Mouse (Mus musculus) bone marrow macrophage, adult 2 months (primary cell): ENCODE measurements around the gene Cops8. TPM values are rescaled to one million over a fixed set of nuclear protein-coding genes. Genes with fewer than 3 reads are reported as not detected.

Experiments used
- H3K27ac ChIP-seq: 2 replicates; pipeline ENCODE4 v1.5.1; 2012; ENCODE audit warnings: low read depth, low read length; ENCODE audit not compliant: insufficient read depth
- H3K4me1 ChIP-seq: 2 replicates; pipeline ENCODE4 v1.6.1; 2012; ENCODE audit warnings: low read length; ENCODE audit not compliant: control insufficient read depth, insufficient read depth
- H3K4me3 ChIP-seq: 2 replicates; pipeline ENCODE4 v1.5.1; 2012; ENCODE audit warnings: mild to moderate bottlenecking, low read length, moderate library complexity; ENCODE audit not compliant: insufficient read depth
- CTCF ChIP-seq: IDR thresholded peaks from 2 replicates; pipeline ENCODE4 v1.5.1; 2012; ENCODE audit warnings: low read depth, mild to moderate bottlenecking, low read length, moderate library complexity
- POLR2A ChIP-seq: IDR thresholded peaks from 2 replicates; pipeline ENCODE4 v1.6.1; 2012; ENCODE audit warnings: mild to moderate bottlenecking, low read depth, low read length, borderline replicate concordance
- polyA plus RNA-seq: library from polyadenylated mRNA; stranded (reverse); fragments of >200 nt; gene quantifications from 2 replicates; pipeline ENCODE4 v1.2.4, GENCODE M21; 2012; ENCODE audit not compliant: missing spikeins, insufficient read depth, insufficient read length

Gene Cops8
- polyA plus RNA-seq, 1 experiment = 42.4 TPM

- Histone ChIP-seq H3K4me1 (no peaks in the 10 kb centered on the region), H3K4me3 (no peak overlapping the region), H3K27ac (no peak overlapping the region)
- no peak for TF ChIP-seq POLR2A
- no peak for TF ChIP-seq CTCF
Observed at GRCm38 (mm10) chr1:90638335-90638734, 35.6 kb downstream of the Cops8 start.

- no peak overlapping the region for H3K4me3 ChIP-seq
- H3K27ac ChIP-seq = no peak overlapping the region
- peak; percentile 88 for TF ChIP-seq CTCF
- no peak for TF ChIP-seq POLR2A
- no peaks in the 10 kb centered on the region for H3K4me1 ChIP-seq
Observed at GRCm38 (mm10) chr1:90650781-90651437, 48.1 kb downstream of the Cops8 start.

GRCm38 (mm10) chr1:90651781-90652180 is 49.0 kb downstream of the Cops8 start:
- Histone ChIP-seq H3K27ac (no peak overlapping the region), H3K4me3 (no peak overlapping the region), H3K4me1 (no peaks in the 10 kb centered on the region)
- TF ChIP-seq POLR2A (no peak), CTCF (no peak)

GRCm38 (mm10) chr1:90652553-90652952 is 49.8 kb downstream of the Cops8 start:
- no peak overlapping the region for H3K4me3 ChIP-seq
- no peak for TF ChIP-seq POLR2A
- no peak for TF ChIP-seq CTCF
- no peak overlapping the region for H3K27ac ChIP-seq
- H3K4me1 ChIP-seq = no peaks in the 10 kb centered on the region

- H3K27ac ChIP-seq = no peak overlapping the region
- H3K4me3 ChIP-seq = no peak overlapping the region
- H3K4me1 ChIP-seq = no peaks in the 10 kb centered on the region
- TF ChIP-seq CTCF (no peak), POLR2A (no peak)
Observed at GRCm38 (mm10) chr1:90656492-90657245, 53.9 kb downstream of the Cops8 start.

- H3K4me3 ChIP-seq = no peak overlapping the region
- TF ChIP-seq POLR2A (no peak), CTCF (no peak)
- H3K4me1 ChIP-seq = no peaks in the 10 kb centered on the region
- H3K27ac ChIP-seq = no peak overlapping the region
Observed at GRCm38 (mm10) chr1:90657292-90658050, 54.7 kb downstream of the Cops8 start.

- Histone ChIP-seq H3K27ac (no peak overlapping the region), H3K4me1 (no peaks in the 10 kb centered on the region), H3K4me3 (no peak overlapping the region)
- TF ChIP-seq CTCF = no peak
- no peak for TF ChIP-seq POLR2A
Observed at GRCm38 (mm10) chr1:90658581-90658980, 55.8 kb downstream of the Cops8 start.

- TF ChIP-seq POLR2A = no peak
- no peak for TF ChIP-seq CTCF
- Histone ChIP-seq H3K27ac (no peak overlapping the region), H3K4me1 (no peaks in the 10 kb centered on the region), H3K4me3 (no peak overlapping the region)
Observed at GRCm38 (mm10) chr1:90660150-90660549, 57.4 kb downstream of the Cops8 start.

GRCm38 (mm10) chr1:90662491-90662890 is 59.7 kb downstream of the Cops8 start:
- H3K4me1 ChIP-seq = no peaks in the 10 kb centered on the region
- no peak overlapping the region for H3K4me3 ChIP-seq
- TF ChIP-seq POLR2A (no peak), CTCF (no peak)
- no peak overlapping the region for H3K27ac ChIP-seq

Other genes starting within 250 kb of the Cops8 start
- gene Col6a3, start 241.0 kb downstream of the Cops8 start, polyA plus RNA-seq = 1.7 and 3.2 TPM in 2 replicates